Mouse (Mus musculus) heart, embryonic 13.5 days (tissue): ENCODE data around the gene Exoc4. TPM values are rescaled to one million over a fixed set of nuclear protein-coding genes. Genes with fewer than 3 reads are reported as not detected.

Experiments
- ATAC-seq: fragments of 200-750 bp; cut with Nextera tagmentation; 2 replicates; pipeline ENCODE4 v1.8.0; 2017; ENCODE audit warnings: moderate TSS enrichment; ENCODE audit not compliant: insufficient number of reproducible peaks, low FRiP score, low TSS enrichment; ENCODE audit errors: extremely low read depth
- H3K27ac ChIP-seq: fragments of 300-500 bp; sonication (generic); replicated peaks from 2 replicates; pipeline ENCODE4 v1.5.1; 2015; ENCODE audit warnings: moderate library complexity, mild to moderate bottlenecking, inconsistent platforms
- H3K27me3 ChIP-seq: fragments of 300-500 bp; sonication (generic); replicated peaks from 2 replicates; pipeline ENCODE4 v1.6.1; 2015; ENCODE audit warnings: mild to moderate bottlenecking, inconsistent platforms
- H3K36me3 ChIP-seq: fragments of 300-500 bp; sonication (generic); 2 replicates; pipeline ENCODE4 v1.6.1; 2015; ENCODE audit warnings: mild to moderate bottlenecking, inconsistent platforms
- H3K4me1 ChIP-seq: fragments of 300-500 bp; sonication (generic); 2 replicates; pipeline ENCODE4 v1.6.1; 2015; ENCODE audit warnings: inconsistent platforms
- H3K4me2 ChIP-seq: fragments of 300-500 bp; sonication (generic); 2 replicates; pipeline ENCODE4 v1.6.1; 2015; ENCODE audit warnings: inconsistent platforms, mild to moderate bottlenecking, moderate library complexity
- H3K4me3 ChIP-seq: fragments of 300-500 bp; sonication (generic); 2 replicates; pipeline ENCODE4 v1.5.1; 2015; ENCODE audit warnings: moderate library complexity, mild to moderate bottlenecking, inconsistent platforms
- H3K9ac ChIP-seq: fragments of 300-500 bp; sonication (generic); 2 replicates; pipeline ENCODE4 v1.6.1; 2015; ENCODE audit warnings: inconsistent platforms, mild to moderate bottlenecking, moderate library complexity
- H3K9me3 ChIP-seq: fragments of 300-500 bp; sonication (generic); 2 replicates; pipeline ENCODE4 v1.6.1; 2016; ENCODE audit warnings: inconsistent platforms
- WGBS: fragments of 180-500 bp; shearing (Covaris S2); methylation state at CpG from one replicate; pipeline ENCODE4 v1.1.7; 2015; ENCODE audit warnings: mixed read lengths; 5-methylcytosine and 5-hydroxymethylcytosine counted together
- polyA plus RNA-seq: library from polyadenylated mRNA; unstranded; fragments of >200 nt; fragmentation: Nextera tagmentation; extraction: Ambion mirVana; gene quantifications from 2 replicates; pipeline ENCODE4 v1.2.1, GENCODE M21; 2015

The Exoc4 gene
- polyA plus RNA-seq, 1 experiment from 2014 or later = 31.3 TPM

GRCm38 (mm10) chr6:33977880-33978279 lies 729.0 kb downstream of the Exoc4 start:
- no peaks in the 10 kb centered on the region for H3K9me3 ChIP-seq
- no peak overlapping the region for H3K9ac ChIP-seq
- H3K27ac ChIP-seq = no peak overlapping the region
- no peak overlapping the region for H3K4me2 ChIP-seq
- ATAC-seq = no peak
- H3K36me3 ChIP-seq = peaks cover 4% of the 10 kb centered on the region; the same call in 1 of the 2 replicates
- H3K4me1 ChIP-seq = peaks cover 14% of the 10 kb centered on the region
- 89% methylated on average over 9 of the region's 9 CpGs for WGBS
- H3K4me3 ChIP-seq = no peak overlapping the region
- H3K27me3 ChIP-seq = no peaks in the 10 kb centered on the region

GRCm38 (mm10) chr6:33982709-33983108 lies 733.8 kb downstream of the Exoc4 start:
- peaks cover 14% of the 10 kb centered on the region for H3K4me1 ChIP-seq
- H3K9ac ChIP-seq = no peak overlapping the region
- H3K9me3 ChIP-seq = no peaks in the 10 kb centered on the region
- no peaks in the 10 kb centered on the region for H3K27me3 ChIP-seq
- no peak for ATAC-seq
- no peak overlapping the region for H3K27ac ChIP-seq
- no peak overlapping the region for H3K4me3 ChIP-seq
- H3K4me2 ChIP-seq = no peak overlapping the region
- no peaks in the 10 kb centered on the region for H3K36me3 ChIP-seq
- 71% methylated on average over 9 of the region's 9 CpGs for WGBS

- no peak overlapping the region for H3K27ac ChIP-seq
- H3K9ac ChIP-seq = no peak overlapping the region
- H3K36me3 ChIP-seq = no peaks in the 10 kb centered on the region
- H3K4me1 ChIP-seq = peaks cover 13% of the 10 kb centered on the region
- H3K4me3 ChIP-seq = no peak overlapping the region
- ATAC-seq = no peak
- H3K9me3 ChIP-seq = no peaks in the 10 kb centered on the region
- WGBS = 64% methylated on average over 5 of the region's 5 CpGs
- no peaks in the 10 kb centered on the region for H3K27me3 ChIP-seq
- H3K4me2 ChIP-seq = no peak overlapping the region
Measured at GRCm38 (mm10) chr6:33987132-33987531, 738.2 kb downstream of the Exoc4 start.

GRCm38 (mm10) chr6:33992213-33993034 lies 743.5 kb downstream of the Exoc4 start:
- 44% methylated on average over 24 of the region's 24 CpGs for WGBS

GRCm38 (mm10) chr6:33993842-33994241 lies 745.0 kb downstream of the Exoc4 start:
- H3K27me3 ChIP-seq = 0 out of 2 replicates have a peak, but pooled peaks cover 5% of the 10 kb centered on the region
- H3K4me3 ChIP-seq = no peak overlapping the region
- no peak for ATAC-seq
- H3K36me3 ChIP-seq = no peaks in the 10 kb centered on the region
- no peak overlapping the region for H3K27ac ChIP-seq
- no peaks in the 10 kb centered on the region for H3K9me3 ChIP-seq
- no peak overlapping the region for H3K4me2 ChIP-seq
- no peaks in the 10 kb centered on the region for H3K4me1 ChIP-seq
- H3K9ac ChIP-seq = no peak overlapping the region
- 74% methylated on average over 6 of the region's 6 CpGs for WGBS

More at GRCm38 (mm10) chr6:33992213-33993034, 743.5 kb downstream of the Exoc4 start:
- H3K9ac ChIP-seq = no peak overlapping the region
- H3K4me2 ChIP-seq = no peak overlapping the region
- no peak overlapping the region for H3K27ac ChIP-seq
- H3K27me3 ChIP-seq = no peaks in the 10 kb centered on the region
- no peak for ATAC-seq
- no peaks in the 10 kb centered on the region for H3K4me1 ChIP-seq
- H3K36me3 ChIP-seq = no peaks in the 10 kb centered on the region
- no peak overlapping the region for H3K4me3 ChIP-seq
- no peaks in the 10 kb centered on the region for H3K9me3 ChIP-seq

- Histone ChIP-seq H3K36me3 (no peaks in the 10 kb centered on the region), H3K4me1 (no peaks in the 10 kb centered on the region), H3K4me2 (no peak overlapping the region), H3K9ac (no peak overlapping the region), H3K4me3 (no peak overlapping the region), H3K9me3 (peaks cover 5% of the 10 kb centered on the region; the same call in 1 of the 2 replicates), H3K27ac (no peak overlapping the region), H3K27me3 (0 out of 2 replicates have a peak, but pooled peaks cover 5% of the 10 kb centered on the region)
- WGBS = 40% methylated on average over 4 of the region's 4 CpGs
- no peak for ATAC-seq
Measured at GRCm38 (mm10) chr6:33998590-33998989, 749.7 kb downstream of the Exoc4 start.

- Histone ChIP-seq H3K27me3 (0 out of 2 replicates have a peak, but pooled peaks cover 5% of the 10 kb centered on the region), H3K9ac (no peak overlapping the region), H3K4me1 (no peaks in the 10 kb centered on the region), H3K4me2 (no peak overlapping the region), H3K4me3 (no peak overlapping the region), H3K9me3 (peaks cover 5% of the 10 kb centered on the region; the same call in 1 of the 2 replicates), H3K27ac (no peak overlapping the region), H3K36me3 (no peaks in the 10 kb centered on the region)
- 28% methylated on average over 7 of the region's 7 CpGs for WGBS
- no peak for ATAC-seq
Measured at GRCm38 (mm10) chr6:33999530-33999929, 750.6 kb downstream of the Exoc4 start.

- Histone ChIP-seq H3K27ac (no peak overlapping the region), H3K4me3 (no peak overlapping the region), H3K4me2 (no peak overlapping the region), H3K9me3 (peaks cover 5% of the 10 kb centered on the region; the same call in 1 of the 2 replicates), H3K36me3 (no peaks in the 10 kb centered on the region), H3K27me3 (0 out of 2 replicates have a peak, but pooled peaks cover 5% of the 10 kb centered on the region), H3K9ac (no peak overlapping the region), H3K4me1 (no peaks in the 10 kb centered on the region)
- WGBS = 83% methylated on average over 7 of the region's 7 CpGs
- ATAC-seq = no peak
Measured at GRCm38 (mm10) chr6:34000644-34001043, 751.8 kb downstream of the Exoc4 start.

- H3K36me3 ChIP-seq = no peaks in the 10 kb centered on the region
- no peak overlapping the region for H3K27ac ChIP-seq
- H3K27me3 ChIP-seq = 0 out of 2 replicates have a peak, but pooled peaks cover 3% of the 10 kb centered on the region
- peaks cover 5% of the 10 kb centered on the region; the same call in 1 of the 2 replicates for H3K9me3 ChIP-seq
- H3K4me1 ChIP-seq = peaks cover 13% of the 10 kb centered on the region
- 32% methylated on average over 1 of the region's 1 CpGs for WGBS
- H3K4me3 ChIP-seq = no peak overlapping the region
- H3K4me2 ChIP-seq = no peak overlapping the region
- ATAC-seq = no peak
- no peak overlapping the region for H3K9ac ChIP-seq
Measured at GRCm38 (mm10) chr6:34003033-34003432, 754.1 kb downstream of the Exoc4 start.

GRCm38 (mm10) chr6:34013469-34013868 lies 764.6 kb downstream of the Exoc4 start:
- H3K4me1 ChIP-seq = no peaks in the 10 kb centered on the region

More at GRCm38 (mm10) chr6:34013469-34013868, 764.6 kb downstream of the Exoc4 start:
- Histone ChIP-seq H3K9me3 (no peaks in the 10 kb centered on the region), H3K4me3 (no peak overlapping the region), H3K9ac (no peak overlapping the region), H3K27me3 (no peaks in the 10 kb centered on the region), H3K4me2 (no peak overlapping the region), H3K36me3 (no peaks in the 10 kb centered on the region), H3K27ac (no peak overlapping the region)
- 71% methylated on average over 6 of the region's 6 CpGs for whole genome bisulfite sequencing
- no peak for ATAC-seq
